Mouse (Mus musculus) yolk sac, embryonic 10.5 days (tissue): ENCODE results near the gene Ankrd63.

Experiments used
- DNase-seq: peaks from one replicate; pipeline ENCODE4 v3.0.0-alpha.2; 2017; ENCODE audit warnings: low spot score

Ankrd63 gene

GRCm38 (mm10) chr2:118693370-118693966 is 10.3 kb downstream of the Ankrd63 start:
- DNase-seq, result no peak

- no peak for DNase-seq
Measured at GRCm38 (mm10) chr2:118689875-118690274, 13.9 kb downstream of the Ankrd63 start.

- DNase-seq, result no peak
Measured at GRCm38 (mm10) chr2:118687791-118688190, 16.0 kb downstream of the Ankrd63 start.

- DNase-seq, result no peak
Measured at GRCm38 (mm10) chr2:118686693-118687092, 17.1 kb downstream of the Ankrd63 start.

- no peak for DNase-seq
Measured at GRCm38 (mm10) chr2:118685088-118685487, 18.7 kb downstream of the Ankrd63 start.

- DNase-seq, result no peak
Measured at GRCm38 (mm10) chr2:118682544-118683260, 21.1 kb downstream of the Ankrd63 start.

- no peak for DNase-seq
Measured at GRCm38 (mm10) chr2:118680926-118681325, 22.8 kb downstream of the Ankrd63 start.

- DNase-seq, result no peak
Measured at GRCm38 (mm10) chr2:118679577-118679976, 24.2 kb downstream of the Ankrd63 start.

GRCm38 (mm10) chr2:118677817-118678216 is 25.9 kb downstream of the Ankrd63 start:
- DNase-seq, result peak; percentile 70

GRCm38 (mm10) chr2:118676839-118677741 is 26.7 kb downstream of the Ankrd63 start:
- DNase-seq, result peak; percentile 46

- DNase-seq, result no peak
Measured at GRCm38 (mm10) chr2:118674500-118674899, 29.3 kb downstream of the Ankrd63 start.

GRCm38 (mm10) chr2:118673686-118674465 is 29.9 kb downstream of the Ankrd63 start:
- DNase-seq, result no peak

GRCm38 (mm10) chr2:118671728-118672127 is 32.0 kb downstream of the Ankrd63 start:
- no peak for DNase-seq

GRCm38 (mm10) chr2:118669785-118670184 is 34.0 kb downstream of the Ankrd63 start:
- no peak for DNase-seq

- DNase-seq, result no peak
Measured at GRCm38 (mm10) chr2:118669245-118669644, 34.5 kb downstream of the Ankrd63 start.

- no peak for DNase-seq
Measured at GRCm38 (mm10) chr2:118667181-118667580, 36.6 kb downstream of the Ankrd63 start.

- DNase-seq, result no peak
Measured at GRCm38 (mm10) chr2:118665616-118666015, 38.1 kb downstream of the Ankrd63 start.

GRCm38 (mm10) chr2:118664975-118665516 is 38.7 kb downstream of the Ankrd63 start:
- no peak for DNase-seq

- DNase-seq, result no peak
Measured at GRCm38 (mm10) chr2:118663804-118664766, 39.7 kb downstream of the Ankrd63 start.
